Mouse (Mus musculus): ENCODE data around the gene Rnf38. TPM values are rescaled to one million over a fixed set of nuclear protein-coding genes. Genes with fewer than 3 reads are reported as not detected.

The Rnf38 gene
- total RNA-seq, 2 experiments from 2014 or later: 34.8 to 142 TPM

DNA sequence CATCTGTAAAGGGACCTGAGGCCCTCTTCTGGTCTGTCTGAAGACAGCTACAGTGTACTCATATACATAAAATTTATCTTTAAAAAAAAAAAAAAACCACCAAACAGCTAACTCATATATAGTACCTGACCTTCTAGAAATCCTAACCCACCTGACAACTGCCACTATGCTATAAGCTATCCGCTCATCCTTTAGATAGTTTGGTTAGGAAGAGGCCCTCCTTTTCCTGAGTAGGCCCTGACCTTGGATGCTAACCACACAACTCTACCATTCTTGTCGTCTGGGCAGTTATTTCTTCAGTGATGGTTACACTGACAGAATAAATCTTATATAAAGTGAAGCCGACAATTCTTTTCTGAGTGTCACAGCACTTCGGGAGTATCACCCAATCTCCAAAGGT, 80.7 kb downstream of the Rnf38 start:
- no peak for ATAC-seq (replicated peaks; ENCODE audit: poor library complexity)

DNA sequence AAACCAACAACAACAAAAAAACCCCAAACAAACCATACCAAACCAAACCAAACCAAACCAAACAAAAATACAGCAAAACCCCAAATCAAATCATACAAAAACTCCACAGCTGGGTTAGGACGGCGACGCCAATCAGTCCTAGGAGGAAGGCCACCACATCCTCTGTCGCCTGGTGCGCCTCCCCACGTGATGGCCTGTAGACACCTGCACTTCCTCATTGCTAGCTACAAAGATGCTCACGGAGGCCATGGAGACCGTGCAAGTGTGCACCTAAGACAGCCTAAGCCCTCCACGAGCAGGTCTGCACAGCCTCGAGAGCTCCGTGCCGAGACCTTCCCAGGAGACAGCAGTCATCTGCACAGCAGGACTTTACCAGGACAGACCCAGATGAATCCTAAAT, 106.8 kb downstream of the Rnf38 start:
- ATAC-seq (replicated peaks; ENCODE audit: poor library complexity): no peak

DNA sequence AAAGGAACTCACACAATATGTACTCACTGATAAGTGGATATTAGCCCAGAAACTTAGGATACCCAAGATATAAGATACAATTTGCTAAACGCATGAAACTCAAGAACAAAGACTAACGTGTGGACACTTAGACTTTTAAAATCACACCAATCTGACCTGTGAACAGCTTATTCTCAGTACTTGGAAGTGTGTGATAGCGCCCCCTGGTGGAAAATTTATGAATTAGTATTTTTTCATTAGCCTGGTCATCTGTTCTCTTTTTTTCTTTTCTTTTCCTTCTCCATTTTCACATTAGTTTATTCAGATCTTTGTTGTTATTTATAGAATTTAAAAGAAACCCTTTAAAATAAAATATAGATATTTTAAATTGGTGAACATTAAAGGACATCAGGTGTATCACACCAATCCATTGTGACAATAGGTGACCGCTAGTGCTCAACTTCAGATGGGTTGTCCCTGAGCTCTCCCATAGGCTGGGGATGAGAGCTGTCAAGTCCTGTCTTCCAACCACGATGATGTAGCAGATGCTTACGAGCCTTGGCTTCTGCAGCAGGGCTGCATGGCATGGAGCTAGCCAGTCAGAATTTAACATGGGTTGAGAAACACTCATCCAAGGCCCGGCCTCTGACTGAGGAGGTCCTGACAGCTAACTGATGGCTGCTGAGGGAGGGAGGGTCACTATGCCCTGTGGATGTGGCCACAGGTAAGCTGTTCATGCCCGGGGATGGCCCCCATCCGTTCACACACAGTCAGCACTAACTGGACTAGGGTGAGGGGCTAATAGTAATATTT, 114.0 kb downstream of the Rnf38 start:
- 0 out of 2 replicates have a peak, but pooled peaks have one; percentile 42 for ATAC-seq (replicated peaks; ENCODE audit: poor library complexity)

DNA sequence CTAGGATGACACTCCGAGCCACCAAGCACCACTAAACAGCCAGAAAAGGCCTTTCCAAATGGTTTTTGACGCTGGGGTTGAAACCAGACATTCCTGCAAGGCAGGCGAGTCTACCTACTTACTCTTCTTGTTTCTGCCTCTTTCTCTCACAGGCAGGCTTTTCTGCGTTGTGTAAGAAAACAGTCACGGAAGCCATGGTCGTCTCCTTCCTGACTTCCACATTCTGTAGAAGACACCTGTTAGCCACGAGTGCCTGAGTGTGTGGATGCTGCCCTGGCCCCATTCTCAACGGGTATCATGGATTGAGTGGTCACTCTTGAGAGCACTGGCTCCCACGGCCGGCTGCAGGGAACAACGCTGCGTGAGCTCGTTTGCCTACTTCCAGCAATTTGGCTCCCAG, 118.5 kb downstream of the Rnf38 start:
- no peak for ATAC-seq (replicated peaks; ENCODE audit: poor library complexity)

DNA sequence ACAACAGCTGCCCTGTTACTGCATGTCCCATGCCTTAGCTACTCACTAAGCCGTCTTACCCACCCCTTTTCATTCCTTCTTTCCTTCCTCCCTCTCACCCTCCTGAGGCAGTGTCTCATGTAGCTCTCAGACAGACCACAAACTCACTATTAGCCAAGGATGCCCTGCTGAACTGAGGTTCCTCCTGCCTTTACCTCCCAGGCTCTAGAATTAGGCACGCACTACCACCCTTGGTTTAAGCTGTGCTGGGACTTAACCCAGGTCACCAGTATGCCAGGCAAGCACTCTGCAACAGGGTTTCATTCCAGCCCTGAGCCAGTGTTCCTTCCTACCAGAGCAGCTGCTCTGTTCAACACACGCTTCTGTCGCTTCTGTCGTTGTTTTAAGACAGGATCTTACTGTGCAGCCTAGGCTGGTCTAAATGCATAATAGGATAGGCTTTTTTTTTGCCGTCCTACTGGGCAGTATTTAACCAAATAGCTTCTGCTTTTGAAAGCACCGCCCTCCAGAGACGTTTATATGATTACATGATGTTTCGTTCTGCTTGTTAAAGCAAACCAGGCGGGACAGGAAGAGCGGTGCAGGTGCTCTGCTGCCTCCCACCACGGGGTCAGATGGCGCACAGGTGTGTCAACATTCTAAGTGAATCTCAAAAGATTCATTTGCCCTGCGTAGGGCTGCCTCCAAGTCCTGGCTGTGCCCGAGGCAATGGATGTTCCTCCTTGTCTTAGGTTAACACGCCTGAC, 120.0 kb downstream of the Rnf38 start:
- ATAC-seq (replicated peaks; ENCODE audit: poor library complexity): peak; percentile 54

DNA sequence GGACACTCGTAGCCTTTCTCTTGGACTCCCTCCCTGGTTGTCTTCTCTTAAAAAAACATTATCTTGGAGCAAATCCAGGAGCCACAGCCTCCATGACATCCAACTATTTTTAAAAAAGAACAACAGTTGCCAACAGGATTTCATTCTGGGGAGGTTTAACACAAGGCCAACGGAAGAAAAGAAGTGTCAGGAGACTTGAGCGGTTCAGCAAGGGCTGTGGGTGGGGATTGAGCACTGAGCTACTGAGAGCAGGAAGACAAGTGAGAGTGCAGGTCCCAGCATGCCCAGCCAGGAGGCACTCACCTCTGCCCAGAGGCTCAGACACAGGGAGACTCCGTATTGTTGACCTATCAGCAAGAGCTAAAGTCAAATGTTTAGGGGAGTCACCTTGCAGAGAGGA, 120.8 kb downstream of the Rnf38 start:
- ATAC-seq (replicated peaks; ENCODE audit: poor library complexity): no peak

DNA sequence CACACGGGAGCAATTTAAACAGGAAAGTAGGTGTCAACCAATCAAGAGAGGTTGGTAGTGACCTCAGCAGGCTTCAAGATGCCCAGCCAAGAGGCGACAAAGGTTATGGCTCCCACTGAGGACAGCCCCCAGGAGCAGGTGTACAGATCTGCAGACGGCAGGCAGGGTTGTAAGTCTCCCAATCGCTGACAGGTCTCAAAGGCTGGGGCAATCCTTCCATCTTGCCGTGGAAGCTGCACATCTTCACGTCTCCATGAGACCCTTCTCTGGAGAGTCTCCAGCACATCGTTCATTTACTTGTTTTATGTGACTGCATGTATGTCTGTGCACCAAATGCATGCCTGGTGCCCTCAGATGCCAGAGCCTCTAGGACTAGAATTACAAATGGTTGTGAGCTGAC, 122.8 kb downstream of the Rnf38 start:
- ATAC-seq (replicated peaks; ENCODE audit: poor library complexity): no peak

DNA sequence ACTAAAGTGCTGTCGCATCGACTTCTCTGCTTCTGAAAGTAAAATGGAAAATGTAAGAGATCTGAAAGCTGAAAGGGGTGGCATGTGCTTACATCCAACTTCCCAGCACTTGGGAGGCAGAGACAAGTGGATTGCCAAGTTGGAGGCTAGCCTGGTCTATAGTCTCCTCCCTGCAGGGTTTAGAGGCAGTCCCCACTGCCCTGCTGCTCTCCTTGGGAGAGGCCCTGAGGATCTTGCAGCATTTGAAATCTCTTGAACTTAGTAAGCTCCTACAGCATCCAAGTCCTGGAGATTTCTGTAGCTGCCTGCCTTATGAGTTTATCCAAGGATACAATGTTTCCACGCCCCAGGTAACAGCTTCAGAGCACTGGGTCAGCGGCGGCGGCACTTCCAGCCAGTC, 125.3 kb downstream of the Rnf38 start:
- ATAC-seq (replicated peaks; ENCODE audit: poor library complexity): no peak

DNA sequence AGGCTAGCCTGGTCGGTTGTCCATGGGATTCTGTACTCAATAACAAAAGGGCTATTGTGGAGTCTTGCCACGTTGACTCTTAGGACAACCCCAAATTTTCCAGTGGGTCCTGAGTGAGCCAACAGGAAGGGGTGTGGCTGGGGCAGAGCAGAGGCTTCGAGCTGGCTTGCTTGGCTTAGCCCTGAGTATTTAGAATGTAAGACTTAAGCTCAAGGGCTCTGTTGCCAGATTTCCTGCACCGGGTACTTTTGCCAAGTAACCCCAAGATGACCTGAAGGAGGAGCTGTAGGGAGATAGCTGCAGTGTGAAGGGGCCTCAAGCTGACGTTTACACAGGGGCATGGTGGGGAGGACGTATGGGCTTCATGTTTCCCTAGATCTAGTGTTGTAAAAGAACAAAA, 126.2 kb downstream of the Rnf38 start:
- 0 out of 2 replicates have a peak, but pooled peaks have one; percentile 29 for ATAC-seq (replicated peaks; ENCODE audit: poor library complexity)

DNA sequence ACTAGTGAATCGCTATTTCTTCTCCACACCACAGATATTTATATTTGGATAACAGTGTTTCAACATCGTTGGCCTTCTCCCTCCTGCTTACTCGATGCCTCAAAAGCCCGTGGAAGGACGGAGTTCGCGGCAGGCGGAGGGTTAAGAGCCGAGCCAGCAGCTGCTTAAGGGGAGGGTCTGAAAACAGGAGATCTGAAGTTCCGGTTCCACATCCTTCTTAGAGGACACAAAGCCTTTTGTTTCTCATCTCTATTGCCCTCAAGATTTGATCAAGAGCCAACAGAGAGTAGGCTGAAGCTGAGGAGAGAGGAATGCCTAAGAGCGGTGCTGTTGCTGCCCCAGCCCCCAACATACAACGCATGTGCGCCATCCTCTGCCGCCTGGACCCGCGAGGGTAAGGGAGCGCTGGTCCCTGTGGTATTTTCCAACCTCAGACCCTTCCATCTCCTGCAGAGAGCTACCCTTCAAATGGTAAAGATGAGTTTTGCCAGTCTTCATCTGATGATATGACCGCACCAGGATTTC, 127.2 kb downstream of the Rnf38 start:
- 0 out of 2 replicates have a peak, but pooled peaks have one; percentile 19 for ATAC-seq (replicated peaks; ENCODE audit: poor library complexity)

DNA sequence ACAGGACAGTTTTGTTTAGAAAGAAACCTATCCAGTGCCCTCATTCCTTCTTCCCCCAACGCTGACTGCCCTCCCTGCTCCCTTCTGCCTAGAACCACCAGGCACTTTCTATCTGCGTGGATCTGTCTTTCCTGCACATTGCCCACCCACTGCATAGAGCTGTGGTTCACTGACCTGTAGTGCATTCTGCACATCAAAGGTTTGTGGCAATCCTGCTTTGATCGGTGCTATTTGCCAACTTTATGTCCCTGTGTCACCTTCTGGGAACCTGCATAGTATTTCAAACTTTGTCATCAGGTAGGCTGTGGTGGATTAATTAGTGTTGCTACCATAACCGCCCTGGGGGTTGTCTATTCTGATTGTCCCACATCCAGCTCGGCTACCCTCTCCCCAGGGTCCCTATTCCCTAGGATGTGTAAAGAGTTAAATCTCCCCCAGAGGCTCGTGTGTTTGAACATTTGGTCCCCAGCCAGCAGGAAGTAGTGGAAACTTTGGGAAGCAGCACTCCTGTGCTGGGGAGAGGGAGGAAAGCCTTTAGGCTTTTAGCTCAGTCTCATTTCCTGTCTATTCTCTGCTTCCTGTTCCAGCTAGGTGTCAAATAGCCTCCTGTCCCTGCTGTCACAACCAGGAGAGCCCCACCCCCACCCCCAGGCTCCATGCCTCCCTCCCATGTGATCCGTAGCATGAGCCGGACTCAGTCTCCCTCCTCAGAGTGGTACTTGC, 129.2 kb downstream of the Rnf38 start:
- ATAC-seq (replicated peaks; ENCODE audit: poor library complexity): no peak

DNA sequence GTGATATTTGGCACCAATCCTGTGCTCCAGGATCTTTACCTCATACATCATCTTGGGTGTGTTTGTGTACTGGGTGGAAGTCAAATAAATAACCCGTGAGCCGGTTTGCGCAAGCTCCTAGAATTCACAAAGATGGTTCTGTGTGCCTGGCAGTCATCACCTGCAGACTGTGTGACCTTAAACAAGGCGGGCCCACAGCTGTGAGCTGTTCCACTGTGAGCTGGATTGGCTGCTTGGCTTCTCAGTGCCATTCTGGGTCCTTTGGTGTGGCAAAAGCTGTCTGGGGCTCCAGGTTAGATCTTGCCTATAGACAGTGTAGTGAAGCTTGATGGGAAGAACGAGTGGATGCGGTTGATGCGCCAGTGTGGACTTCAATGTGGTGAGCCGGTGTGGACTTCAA, 130.0 kb downstream of the Rnf38 start:
- no peak for ATAC-seq (replicated peaks; ENCODE audit: poor library complexity)

DNA sequence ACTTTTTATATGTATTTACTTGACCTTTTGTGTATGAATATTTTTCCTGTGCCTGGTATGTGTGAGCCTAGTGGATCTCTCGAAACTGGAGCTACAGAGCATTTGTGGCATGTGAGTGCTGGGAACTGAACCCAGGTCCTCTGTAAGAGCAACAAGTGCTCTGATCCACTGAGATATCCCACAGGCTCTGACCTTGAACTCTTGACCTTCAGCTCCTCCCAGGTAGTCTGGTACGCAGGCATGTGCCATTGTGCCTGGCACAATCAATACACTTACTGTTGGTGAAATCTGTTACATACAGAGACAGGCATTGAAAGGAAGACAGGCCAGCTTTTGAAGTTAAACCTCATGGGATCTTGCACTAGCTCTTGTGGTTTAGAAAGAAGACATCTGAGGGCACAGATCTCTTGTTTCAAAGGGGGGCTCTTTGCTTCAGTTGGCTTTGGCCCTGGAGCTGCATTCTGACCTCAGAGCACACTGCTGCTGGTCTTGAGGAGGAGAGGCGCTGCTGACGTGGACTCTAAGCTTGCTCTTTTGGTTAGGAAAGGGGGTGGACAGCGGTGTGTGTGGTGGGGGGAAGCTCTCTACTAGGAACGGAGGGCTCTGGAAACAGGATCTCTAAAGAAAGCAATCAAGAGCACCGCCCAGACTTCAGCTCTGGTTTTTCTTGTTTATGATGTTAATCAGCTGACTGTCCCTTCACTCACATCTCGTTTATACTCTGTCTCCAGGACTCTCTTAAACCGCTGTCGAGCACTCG, 135.8 kb downstream of the Rnf38 start:
- ATAC-seq (replicated peaks; ENCODE audit: poor library complexity): no peak

DNA sequence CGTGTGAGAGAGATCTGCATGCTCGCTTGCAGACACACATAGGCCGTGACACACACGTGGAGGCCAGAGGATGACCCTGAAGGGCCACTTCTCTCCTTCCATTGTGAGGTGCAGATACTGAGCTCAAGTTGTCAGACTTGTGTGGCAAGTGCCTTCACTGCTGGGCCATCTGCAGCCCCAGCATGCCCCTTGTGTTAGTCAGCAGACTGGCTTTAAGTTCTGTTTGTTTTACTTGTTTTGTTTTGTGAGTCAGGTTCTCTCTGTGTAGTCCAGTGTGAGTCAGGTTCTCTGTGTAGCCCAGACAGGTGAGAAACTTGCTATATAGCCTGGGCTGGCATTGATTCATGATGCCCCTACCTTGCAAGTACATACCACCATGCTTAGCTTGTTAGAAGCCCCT, 139.1 kb downstream of the Rnf38 start:
- ATAC-seq (replicated peaks; ENCODE audit: poor library complexity): no peak

DNA sequence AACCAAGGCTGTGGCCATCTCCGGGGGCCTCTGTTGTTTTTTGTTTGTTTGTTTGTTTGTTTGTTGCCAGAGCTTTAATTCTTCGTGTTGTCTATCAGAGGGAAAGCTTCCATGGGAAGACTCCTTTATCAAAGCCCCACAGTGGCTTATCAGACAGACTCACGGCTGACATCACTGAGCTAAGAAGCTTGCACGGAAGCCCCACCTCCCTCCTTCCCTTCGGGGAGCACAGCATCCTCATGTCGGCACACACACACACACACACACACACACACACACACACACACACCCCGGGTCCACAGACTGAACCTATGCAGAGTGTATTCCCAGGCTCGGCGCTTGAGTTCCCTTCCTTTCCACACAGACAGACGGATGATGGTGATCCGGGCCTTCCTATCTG, 141.2 kb downstream of the Rnf38 start:
- peak; percentile 54 for ATAC-seq (replicated peaks; ENCODE audit: poor library complexity)

DNA sequence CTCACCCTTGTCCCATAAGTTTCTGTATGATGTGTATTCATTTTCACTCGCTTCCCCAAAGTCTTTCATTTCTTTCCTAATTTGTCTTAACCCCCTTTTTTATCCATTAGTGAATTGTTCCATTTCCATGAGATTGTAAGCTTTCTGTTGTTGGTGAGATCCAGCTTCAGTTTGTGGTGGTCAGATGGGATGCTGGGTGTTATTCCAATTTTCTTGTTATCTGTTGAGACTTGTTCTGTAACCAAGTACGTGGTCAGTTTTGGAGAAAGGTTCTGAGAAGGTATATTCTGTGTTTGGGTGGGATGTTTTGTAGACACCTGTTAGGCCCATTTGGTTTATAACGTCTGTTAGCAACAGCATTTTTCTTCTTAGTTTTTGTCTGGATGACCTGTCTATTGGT, 148.0 kb downstream of the Rnf38 start:
- no peak for ATAC-seq (replicated peaks; ENCODE audit: poor library complexity)

DNA sequence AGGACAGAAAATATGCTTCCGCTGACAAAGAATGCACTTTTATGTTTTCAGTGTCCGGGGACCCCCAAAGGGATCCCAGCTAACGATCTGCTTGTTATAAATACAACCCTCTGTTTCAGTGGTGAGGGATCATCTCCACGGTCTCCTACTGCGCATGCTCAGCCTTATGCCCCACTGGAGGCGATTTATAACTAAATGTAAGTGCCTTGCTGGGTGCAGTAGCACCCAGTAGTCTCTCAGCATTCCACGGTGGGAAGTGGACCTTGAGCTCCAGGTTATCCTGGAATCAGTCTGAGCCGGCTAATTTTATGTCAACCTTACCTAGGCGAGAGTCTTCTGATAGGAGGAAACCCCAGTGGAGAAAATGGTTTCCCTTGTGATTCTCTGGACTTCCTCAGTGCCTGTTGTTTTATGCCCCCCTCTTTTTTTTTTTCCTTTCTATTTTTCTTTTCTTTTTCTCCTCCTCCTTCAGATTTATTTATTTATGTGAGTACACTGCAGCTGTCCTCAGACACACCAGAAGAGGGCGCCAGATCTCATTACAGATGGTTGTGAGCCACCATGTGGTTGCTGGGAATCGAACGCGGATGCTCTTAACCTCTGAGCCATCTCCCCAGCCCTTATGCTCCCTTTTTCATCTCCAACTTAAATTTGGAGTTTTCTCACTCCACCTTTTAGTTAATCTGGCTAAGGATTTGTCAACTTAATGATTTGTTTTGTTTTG, 148.8 kb downstream of the Rnf38 start:
- ATAC-seq (replicated peaks; ENCODE audit: poor library complexity): no peak

DNA sequence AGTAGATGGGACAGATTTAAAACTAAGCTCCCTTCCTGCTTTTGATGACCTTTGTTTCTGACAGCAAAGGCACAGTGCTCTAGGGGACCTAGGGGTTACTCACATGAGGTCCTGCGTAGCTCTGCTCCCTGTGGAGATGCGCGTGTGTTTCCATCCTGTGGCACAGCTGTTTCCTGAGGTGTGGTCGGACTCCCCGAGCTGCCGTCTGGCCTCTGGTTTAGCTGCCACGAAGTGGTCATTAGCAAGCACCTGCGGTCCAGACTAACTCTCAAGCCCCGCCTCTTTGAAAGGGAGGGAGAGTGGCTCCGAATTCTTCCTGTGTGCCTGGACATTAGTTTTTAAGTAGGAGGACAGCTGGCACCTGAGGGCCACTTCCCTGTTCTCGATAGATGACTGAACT, 149.6 kb downstream of the Rnf38 start, which contains the start of gene Gne:
TSS of gene Gne (minus strand) at position 233 of the 400 bp plus-strand sequence.
- peak; percentile 81 for ATAC-seq (replicated peaks; ENCODE audit: poor library complexity)

DNA sequence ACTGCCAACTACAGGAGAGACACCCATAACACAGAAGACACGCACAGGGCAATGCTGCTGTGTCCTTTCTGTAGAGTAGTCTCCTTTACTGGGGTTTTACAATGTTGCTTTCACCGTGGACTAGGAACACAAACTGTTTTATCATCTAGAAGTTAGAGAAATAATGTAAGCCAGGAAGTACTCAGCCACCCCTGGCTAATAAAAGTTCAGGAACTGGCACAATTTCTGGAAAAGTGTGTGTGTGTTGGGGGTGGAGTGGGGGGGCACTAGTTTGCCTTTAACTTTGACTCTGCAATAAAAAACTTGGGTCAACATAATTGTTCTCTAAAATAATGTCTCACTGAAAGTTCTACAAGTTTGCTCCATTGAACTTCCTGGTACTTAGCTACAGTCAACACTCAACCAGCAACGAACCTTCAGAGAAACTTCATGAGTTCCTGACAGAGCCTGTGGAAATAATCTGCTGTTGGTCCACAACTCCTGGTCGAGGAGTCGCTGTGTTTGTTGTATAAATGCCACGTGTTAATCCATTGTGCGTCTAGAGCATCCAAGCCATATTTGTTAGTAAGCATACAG, 155.1 kb downstream of the Rnf38 start:
- ATAC-seq (replicated peaks; ENCODE audit: poor library complexity): no peak

Data from megakaryocyte progenitor cell, adult 5-6 weeks (primary cell).